Mouse (Mus musculus): Measurements from ENCODE around the gene Gpr179. TPM values are rescaled to one million over a fixed set of nuclear protein-coding genes. Genes with fewer than 3 reads are reported as not detected.

The Gpr179 gene
- total RNA-seq (2014; rRNA removed; ENCODE audit: low replicate concordance): 0.12 TPM in 1 of 2 replicates, not detected in the other
- polyA plus RNA-seq (2015; fragmentation: Nextera tagmentation; extraction: Ambion mirVana): not detected in 2 replicates

DNA sequence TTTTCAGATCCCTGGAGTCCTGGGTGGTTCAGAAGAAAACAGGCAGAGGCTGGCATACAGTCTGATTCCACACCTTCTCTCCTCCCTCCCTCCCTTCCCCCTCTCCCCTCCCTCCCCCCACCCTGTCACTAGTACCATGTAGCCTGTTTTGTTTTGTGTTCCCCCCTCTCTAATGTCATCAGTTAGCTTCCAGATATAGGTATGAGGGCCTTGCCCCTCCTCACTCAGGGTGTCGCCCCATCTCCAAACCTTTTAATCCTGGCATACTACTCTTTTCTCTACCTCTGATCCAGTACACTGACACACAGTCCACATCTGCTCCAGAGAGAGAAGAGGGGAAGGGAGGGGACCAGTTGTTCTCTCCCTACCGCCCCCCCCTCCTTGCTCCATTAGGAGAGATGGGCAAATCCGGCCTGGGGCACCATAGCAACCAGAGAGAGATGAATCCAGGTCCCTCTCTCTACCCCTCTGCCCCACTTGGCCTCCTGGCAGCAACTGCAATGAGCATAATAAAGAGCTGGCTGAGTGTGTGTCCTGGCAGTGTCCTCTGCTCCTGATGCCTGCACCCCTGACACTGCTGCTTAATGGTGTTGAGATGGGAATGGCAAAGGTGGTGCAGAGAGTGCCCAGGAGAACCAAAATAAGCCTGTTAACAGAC lies at the start of gene Gpr179:
Gene Gpr179 (minus strand): TSS at position 51 of the 658 bp plus-strand sequence.
- 68% methylated on average over 3 of the region's 3 CpGs for WGBS
- no peaks in the 10 kb centered on the region for H3K27me3 ChIP-seq (ENCODE audit: control insufficient read depth, insufficient read depth, low read length)
- DNase-seq (ENCODE audit: low spot score) (no peak), ATAC-seq (ENCODE audit: insufficient read depth, low read depth) (no peak)
- no peak within 1 kb of the TSS for H3K27ac ChIP-seq (ENCODE audit: low read depth)
- H3K36me3 ChIP-seq (replicated peaks; ENCODE audit: control insufficient read depth, insufficient read depth, low read length): no peaks in the 10 kb centered on the region
- H3K4me3 ChIP-seq (ENCODE audit: low read depth, low read length): no peak within 1 kb of the TSS
- no peaks in the 10 kb centered on the region for H3K9me3 ChIP-seq (replicated peaks; ENCODE audit: control insufficient read depth, low read length)
- TF ChIP-seq CTCF (IDR thresholded peaks at IDR 0.05; ENCODE audit: low read depth) (no peak), EP300 (IDR thresholded peaks at IDR 0.05; ENCODE audit: low read depth) (no peak)
- H3K4me1 ChIP-seq (ENCODE audit: control insufficient read depth, insufficient read depth): peaks cover 3% of the 10 kb centered on the region
- no peak within 1 kb of the TSS for H3K9ac ChIP-seq (replicated peaks; ENCODE audit: low read depth, low read length)
- no peak within 1 kb of the TSS for H3K4me2 ChIP-seq (ENCODE audit: low read depth, low read length)

DNA sequence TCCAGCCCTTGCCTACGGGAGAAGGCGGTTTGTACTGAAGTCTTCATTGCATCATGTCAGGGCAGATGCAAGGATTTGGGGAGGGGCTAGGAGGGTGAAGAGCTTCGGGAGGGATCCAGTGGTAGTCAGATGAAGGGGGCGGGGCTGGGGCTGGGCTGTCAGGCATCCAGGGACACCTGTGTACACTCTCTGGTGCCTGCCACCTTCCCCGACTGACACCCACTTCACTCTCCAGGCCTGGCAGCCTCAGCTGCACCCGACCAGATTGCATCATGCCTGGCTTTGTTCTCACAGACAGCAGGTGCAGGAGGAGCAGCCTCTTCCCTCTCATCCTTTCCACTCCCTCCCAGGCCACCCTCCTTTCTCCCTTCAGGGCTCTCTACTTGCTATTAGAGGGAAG lies 49.2 kb upstream of the Gpr179 start:
- ATAC-seq (ENCODE audit: insufficient read depth, low read depth) (no peak; the same call in 1 of the 2 replicates), DNase-seq (ENCODE audit: low spot score) (peak; percentile 36)
- Histone ChIP-seq H3K4me3 (ENCODE audit: low read depth, low read length) (no peak overlapping the region), H3K27ac (ENCODE audit: low read depth) (no peak overlapping the region), H3K9ac (replicated peaks; ENCODE audit: low read depth, low read length) (no peak overlapping the region), H3K4me1 (ENCODE audit: control insufficient read depth, insufficient read depth) (peaks cover 21% of the 10 kb centered on the region), H3K9me3 (replicated peaks; ENCODE audit: control insufficient read depth, low read length) (no peaks in the 10 kb centered on the region), H3K27me3 (ENCODE audit: control insufficient read depth, insufficient read depth, low read length) (no peaks in the 10 kb centered on the region), H3K36me3 (replicated peaks; ENCODE audit: control insufficient read depth, insufficient read depth, low read length) (peaks cover 4% of the 10 kb centered on the region; the same call in 1 of the 2 replicates), H3K4me2 (ENCODE audit: low read depth, low read length) (no peak overlapping the region)
- TF ChIP-seq EP300 (IDR thresholded peaks at IDR 0.05; ENCODE audit: low read depth) (no peak), CTCF (IDR thresholded peaks at IDR 0.05; ENCODE audit: low read depth) (no peak)
- 26% methylated on average over 6 of the region's 6 CpGs for WGBS

- peak; percentile 90 for DNase-seq (ENCODE audit: low spot score)
- peak overlapping the region; percentile 55 for H3K4me2 ChIP-seq (ENCODE audit: low read depth, low read length)
- H3K27me3 ChIP-seq (ENCODE audit: control insufficient read depth, insufficient read depth, low read length): no peaks in the 10 kb centered on the region
- peak; percentile 79 for ATAC-seq (ENCODE audit: insufficient read depth, low read depth)
- no peaks in the 10 kb centered on the region for H3K9me3 ChIP-seq (replicated peaks; ENCODE audit: control insufficient read depth, low read length)
- peaks cover 11% of the 10 kb centered on the region for H3K4me1 ChIP-seq (ENCODE audit: control insufficient read depth, insufficient read depth)
- H3K4me3 ChIP-seq (ENCODE audit: low read depth, low read length): no peak overlapping the region
- H3K27ac ChIP-seq (ENCODE audit: low read depth): no peak overlapping the region
- WGBS: 4% methylated on average over 23 of the region's 23 CpGs
- H3K36me3 ChIP-seq (replicated peaks; ENCODE audit: control insufficient read depth, insufficient read depth, low read length): peaks cover 13% of the 10 kb centered on the region; the same call in 1 of the 2 replicates
- TF ChIP-seq EP300 (IDR thresholded peaks at IDR 0.05; ENCODE audit: low read depth): no peak
- peak; percentile 91 for TF ChIP-seq CTCF (IDR thresholded peaks at IDR 0.05; ENCODE audit: low read depth)
- H3K9ac ChIP-seq (replicated peaks; ENCODE audit: low read depth, low read length): no peak overlapping the region
Observed at GRCm38 (mm10) chr11:97399958-97400710, 48.3 kb upstream of the Gpr179 start.

DNA sequence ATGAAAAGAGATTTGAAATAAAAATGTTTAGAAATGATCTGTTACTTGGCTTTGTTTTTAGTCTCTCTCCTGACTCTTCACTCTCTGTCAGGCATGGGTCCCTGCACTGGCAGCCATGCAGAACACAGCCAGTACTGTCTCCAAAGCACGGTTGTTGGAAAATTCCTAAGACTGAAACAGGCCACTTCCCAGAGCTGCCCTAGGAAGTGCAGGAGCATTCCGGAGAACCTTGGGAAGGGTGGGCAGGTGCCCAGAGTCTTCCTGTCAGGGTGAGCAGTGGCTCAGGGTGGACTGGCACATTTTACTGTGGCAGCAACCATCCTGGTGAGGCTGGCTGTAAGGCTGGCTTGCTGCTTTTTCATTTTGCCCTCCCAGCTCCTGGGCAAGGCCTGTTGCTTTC lies 46.6 kb upstream of the Gpr179 start:
- no peak overlapping the region for H3K4me2 ChIP-seq (ENCODE audit: low read depth, low read length)
- TF ChIP-seq EP300 (IDR thresholded peaks at IDR 0.05; ENCODE audit: low read depth) (no peak), CTCF (IDR thresholded peaks at IDR 0.05; ENCODE audit: low read depth) (no peak)
- WGBS: 50% methylated on average over 2 of the region's 2 CpGs
- ATAC-seq (ENCODE audit: insufficient read depth, low read depth): no peak
- 0 out of 2 replicates have a peak, but pooled peaks cover 3% of the 10 kb centered on the region for H3K4me1 ChIP-seq (ENCODE audit: control insufficient read depth, insufficient read depth)
- H3K9me3 ChIP-seq (replicated peaks; ENCODE audit: control insufficient read depth, low read length): no peaks in the 10 kb centered on the region
- no peak overlapping the region for H3K9ac ChIP-seq (replicated peaks; ENCODE audit: low read depth, low read length)
- peaks cover 28% of the 10 kb centered on the region; the same call in 1 of the 2 replicates for H3K36me3 ChIP-seq (replicated peaks; ENCODE audit: control insufficient read depth, insufficient read depth, low read length)
- H3K27me3 ChIP-seq (ENCODE audit: control insufficient read depth, insufficient read depth, low read length): no peaks in the 10 kb centered on the region
- DNase-seq (ENCODE audit: low spot score): no peak
- H3K4me3 ChIP-seq (ENCODE audit: low read depth, low read length): no peak overlapping the region
- H3K27ac ChIP-seq (ENCODE audit: low read depth): no peak overlapping the region

DNA sequence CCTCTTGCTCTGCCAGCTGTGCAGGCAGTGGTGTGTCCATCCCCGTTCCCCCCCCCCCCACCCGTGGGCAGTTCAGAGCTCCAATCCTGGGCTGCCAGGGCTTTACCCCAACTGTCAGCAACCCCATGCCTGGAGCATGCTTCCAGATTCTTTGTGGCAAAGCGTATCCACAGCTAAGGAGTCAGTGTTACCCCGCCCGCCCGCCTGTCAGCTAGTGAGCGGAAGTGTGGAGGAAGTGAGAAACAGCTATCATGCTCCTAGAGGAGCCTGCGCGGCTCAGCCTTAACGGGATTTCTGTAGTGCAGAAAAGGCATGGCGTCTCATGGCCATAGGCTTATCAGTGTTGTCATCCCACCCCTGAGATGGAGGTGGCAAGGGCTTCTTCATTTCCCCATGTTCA lies 42.3 kb upstream of the Gpr179 start:
- Histone ChIP-seq H3K4me2 (ENCODE audit: low read depth, low read length) (no peak overlapping the region; the same call in 1 of the 2 replicates), H3K9ac (replicated peaks; ENCODE audit: low read depth, low read length) (no peak overlapping the region), H3K9me3 (replicated peaks; ENCODE audit: control insufficient read depth, low read length) (no peaks in the 10 kb centered on the region), H3K4me1 (ENCODE audit: control insufficient read depth, insufficient read depth) (no peaks in the 10 kb centered on the region), H3K27me3 (ENCODE audit: control insufficient read depth, insufficient read depth, low read length) (no peaks in the 10 kb centered on the region), H3K4me3 (ENCODE audit: low read depth, low read length) (no peak overlapping the region), H3K27ac (ENCODE audit: low read depth) (no peak overlapping the region), H3K36me3 (replicated peaks; ENCODE audit: control insufficient read depth, insufficient read depth, low read length) (peaks cover 67% of the 10 kb centered on the region)
- no peak for TF ChIP-seq CTCF (IDR thresholded peaks at IDR 0.05; ENCODE audit: low read depth)
- no peak for TF ChIP-seq EP300 (IDR thresholded peaks at IDR 0.05; ENCODE audit: low read depth)
- 64% methylated on average over 11 of the region's 11 CpGs for WGBS
- ATAC-seq (ENCODE audit: insufficient read depth, low read depth): no peak
- DNase-seq (ENCODE audit: low spot score): no peak

Measured in heart, postnatal 0 days (tissue).